Mouse (Mus musculus) myocyte (in vitro differentiated cells): ENCODE data around the gene Ltbp1.

Source experiments
- MAX ChIP-seq: IDR thresholded peaks from one replicate; pipeline ENCODE4 v1.6.1; 2011; ENCODE audit warnings: low read depth, mild to moderate bottlenecking, control low read depth
- MYOG ChIP-seq, 3 experiments: IDR thresholded peaks; one replicate each; pipeline ENCODE4 v1.6.1; 2011; ENCODE audit warnings: control low read depth in 2 of 3, low read depth in 2 of 3, mild to moderate bottlenecking in 2 of 3; ENCODE audit not compliant: insufficient read length in 2 of 3, control insufficient read depth in 1 of 3, insufficient read depth in 1 of 3
- POLR2A ChIP-seq: IDR thresholded peaks from one replicate; pipeline ENCODE4 v1.6.1; 2011; ENCODE audit warnings: low read depth, mild to moderate bottlenecking, control low read depth, moderate library complexity; ENCODE audit not compliant: insufficient read length
- POLR2AphosphoS2 ChIP-seq: IDR thresholded peaks from one replicate; pipeline ENCODE4 v1.6.1; 2011; ENCODE audit warnings: low read depth, control low read depth; ENCODE audit not compliant: insufficient read length
- TCF12 ChIP-seq: IDR thresholded peaks from one replicate; pipeline ENCODE4 v1.6.1; 2011; ENCODE audit warnings: mild to moderate bottlenecking, control low read depth; ENCODE audit not compliant: poor library complexity, insufficient read depth, severe bottlenecking
- TCF3 ChIP-seq: IDR thresholded peaks from one replicate; pipeline ENCODE4 v1.6.1; 2011; ENCODE audit warnings: low read depth, control low read depth; ENCODE audit not compliant: insufficient read length
- USF1 ChIP-seq: IDR thresholded peaks from one replicate; pipeline ENCODE4 v1.6.1; 2011; ENCODE audit warnings: low read depth, mild to moderate bottlenecking, control low read depth, moderate library complexity

DNA sequence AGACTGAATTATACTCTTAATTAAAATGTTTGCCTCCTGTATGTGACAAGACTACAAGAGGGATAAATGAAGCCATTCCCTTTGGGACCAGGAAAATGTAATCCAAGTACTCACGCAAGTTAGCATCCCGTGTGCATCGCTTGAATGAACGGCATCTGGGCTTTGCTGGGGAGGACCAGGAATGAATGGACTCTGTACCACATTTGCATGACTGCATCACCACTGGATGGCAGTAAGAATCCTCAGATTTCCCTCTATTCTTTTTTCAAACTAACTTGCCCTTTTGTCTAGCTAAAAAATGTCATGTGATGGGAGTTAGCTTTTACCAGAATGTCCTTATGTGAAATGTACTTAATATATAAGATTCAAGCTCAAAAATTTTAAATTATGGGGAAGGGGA lies 401.0 kb downstream of the Ltbp1 start:
- no peak for TF ChIP-seq TCF12
- TF ChIP-seq POLR2A: no peak
- TF ChIP-seq MAX: no peak
- no peak for TF ChIP-seq USF1
- no peak for TF ChIP-seq POLR2AphosphoS2
- TF ChIP-seq MYOG (IDR thresholded peaks at IDR 0.05; ENCODE audit: control insufficient read depth in 1 of 3, insufficient read depth in 1 of 3, insufficient read length in 2 of 3, low read depth in 2 of 3): no peak
- TF ChIP-seq TCF3: no peak
